8 mouse cellular contexts compared by ENCODE assay signal in the genomic region with DNA sequence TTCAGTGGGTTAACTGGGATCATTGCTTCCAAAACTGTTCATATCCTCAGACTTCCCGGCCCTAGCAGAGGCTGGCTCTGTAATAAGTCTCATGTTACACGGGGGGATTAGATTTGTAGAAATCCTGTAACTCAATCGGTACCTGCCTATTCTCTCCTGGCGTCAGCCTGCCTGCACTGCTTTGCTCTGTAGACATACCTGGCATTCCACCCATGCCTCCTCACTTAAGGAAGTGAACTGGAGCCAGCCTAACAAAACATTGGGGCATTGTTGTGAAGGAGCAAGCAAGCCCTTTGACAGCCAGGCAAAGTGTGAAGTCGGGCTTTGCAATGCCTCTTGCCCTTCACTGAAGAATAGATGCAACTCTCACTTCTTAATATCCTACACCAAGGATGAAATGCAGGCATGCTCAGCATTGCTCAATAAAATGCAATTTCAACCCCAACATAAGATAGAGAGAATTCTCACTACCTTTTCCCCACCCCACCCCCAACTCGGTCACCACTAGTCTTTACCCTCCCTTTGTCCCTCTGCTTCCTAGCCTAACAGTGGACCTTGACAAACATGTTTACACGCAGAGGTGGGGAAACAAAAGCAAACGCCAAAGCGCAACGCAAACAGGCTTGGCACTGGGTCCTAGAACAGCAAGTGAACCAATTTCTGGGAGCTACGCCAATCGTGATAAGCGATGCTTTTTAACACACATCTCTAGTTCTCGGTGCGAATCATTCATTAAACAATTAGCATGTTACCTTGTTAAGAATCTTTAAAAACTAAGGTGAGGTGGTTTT.
A peak's percentile ranks its signal among the peaks of the same experiment; 100 is the strongest.
DNase-seq lines count a peak whose midpoint lies in the region; ATAC-seq lines count a peak whose summit lies in the region.

No protein-coding gene starts in this region.

- H3K9me3 ChIP-seq in forebrain, embryonic 13.5 days (replicated peaks) = peaks cover 5% of the 10 kb centered on the region; the same call in 1 of the 2 replicates
- H3K9me3 ChIP-seq in forebrain, embryonic 11.5 days (ENCODE audit: control insufficient read depth, low read length) = no peaks in the 10 kb centered on the region

- peak; percentile 55; the same call in 1 of the 2 replicates for ATAC-seq in forebrain, embryonic 13.5 days
- no peak for ATAC-seq in forebrain, embryonic 11.5 days (replicated peaks; ENCODE audit: low FRiP score)

- no peak overlapping the region for H3K9ac ChIP-seq in forebrain, embryonic 13.5 days
- no peak overlapping the region for H3K9ac ChIP-seq in forebrain, embryonic 11.5 days (ENCODE audit: low read length)

- no peaks in the 10 kb centered on the region for H3K36me3 ChIP-seq in forebrain, embryonic 13.5 days (ENCODE audit: poor library complexity, severe bottlenecking)
- H3K36me3 ChIP-seq in forebrain, embryonic 11.5 days (ENCODE audit: control insufficient read depth, insufficient read depth, low read length) = no peaks in the 10 kb centered on the region

- H3K27ac ChIP-seq in forebrain, embryonic 13.5 days = no peak overlapping the region
- no peak overlapping the region for H3K27ac ChIP-seq in forebrain, embryonic 11.5 days (ENCODE audit: low read depth, low read length)

- WGBS in forebrain, embryonic 13.5 days = 18% methylated on average over 15 of the region's 15 CpGs
- whole genome bisulfite sequencing in forebrain, embryonic 11.5 days = 32% methylated on average over 15 of the region's 15 CpGs

- peak overlapping the region; percentile 40 for H3K4me2 ChIP-seq in forebrain, embryonic 13.5 days
- no peak overlapping the region for H3K4me2 ChIP-seq in forebrain, embryonic 11.5 days (ENCODE audit: low read depth, low read length, severe bottlenecking)

- no peak for DNase-seq in forebrain, embryonic 11.5 days (ENCODE audit: low spot score)
- DNase-seq in right cerebral cortex, postnatal 4 days = peak; percentile 8
- no peak for DNase-seq in right cerebral cortex, adult 18-20 months
- peak; percentile 6 to 8 for DNase-seq in layer of hippocampus, postnatal 36 days
- DNase-seq in telencephalon, adult 2 months (ENCODE audit: low read depth, low spot score) = peak; percentile 1
- DNase-seq in thymus, adult 18-20 months = no peak
- DNase-seq in spleen, postnatal 10 days (ENCODE audit: low spot score in 2 of 2) = no peak

- H3K4me3 ChIP-seq in forebrain, embryonic 13.5 days = no peak overlapping the region
- no peak overlapping the region for H3K4me3 ChIP-seq in forebrain, embryonic 11.5 days (ENCODE audit: low read depth, low read length)

- H3K4me1 ChIP-seq in forebrain, embryonic 13.5 days = peaks cover 11% of the 10 kb centered on the region
- peaks cover 1% of the 10 kb centered on the region; the same call in 1 of the 2 replicates for H3K4me1 ChIP-seq in forebrain, embryonic 11.5 days (replicated peaks; ENCODE audit: control insufficient read depth, insufficient read depth, low read length)

- no peaks in the 10 kb centered on the region for H3K27me3 ChIP-seq in forebrain, embryonic 13.5 days
- H3K27me3 ChIP-seq in forebrain, embryonic 11.5 days (ENCODE audit: control insufficient read depth, insufficient read depth, low read length) = no peaks in the 10 kb centered on the region

Comparison
In these comparisons a context has a peak if more than half of its experiments do, and no peak if none do; other contexts are left out.
1. DNase-seq: peak in right cerebral cortex, postnatal 4 days (single experiment), layer of hippocampus, postnatal 36 days (2 of 2) and telencephalon, adult 2 months (single experiment); none in forebrain, embryonic 11.5 days (single experiment), right cerebral cortex, adult 18-20 months (single experiment), thymus, adult 18-20 months (0 of 2) and spleen, postnatal 10 days (0 of 2).